Mouse (Mus musculus) kidney, adult 2 months (tissue): ENCODE data around the gene Cpped1. TPM values are rescaled to one million over a fixed set of nuclear protein-coding genes. Genes with fewer than 3 reads are reported as not detected.
A peak's percentile ranks its signal among the peaks of the same experiment; 100 is the strongest.

ENCODE experiments used
- DNase-seq: peaks from one replicate; pipeline ENCODE4 v3.0.0; 2021
- H3K27ac ChIP-seq: fragments of 200-500 bp; 2 replicates; pipeline ENCODE4 v1.5.1; 2012; ENCODE audit warnings: low read depth, low read length, control low read depth, inconsistent platforms; ENCODE audit not compliant: insufficient read depth
- H3K27me3 ChIP-seq: fragments of 200-500 bp; replicated peaks from 2 replicates; pipeline ENCODE4 v1.6.1; 2012; ENCODE audit warnings: mild to moderate bottlenecking, moderate library complexity, low read length, inconsistent platforms; ENCODE audit not compliant: control insufficient read depth, insufficient read depth
- H3K36me3 ChIP-seq: fragments of 200-500 bp; 2 replicates; pipeline ENCODE4 v1.6.1; 2012; ENCODE audit warnings: mild to moderate bottlenecking, moderate library complexity, low read length, inconsistent platforms; ENCODE audit not compliant: control insufficient read depth, insufficient read depth
- H3K4me1 ChIP-seq: fragments of 200-500 bp; 2 replicates; pipeline ENCODE4 v1.6.1; 2011; ENCODE audit warnings: low read length; ENCODE audit not compliant: control insufficient read depth, insufficient read depth
- H3K4me3 ChIP-seq: fragments of 200-500 bp; 2 replicates; pipeline ENCODE4 v1.5.1; 2011; ENCODE audit warnings: mild to moderate bottlenecking, low read depth, low read length, control low read depth; ENCODE audit not compliant: insufficient read depth
- CTCF ChIP-seq: fragments of 200-500 bp; conservative IDR thresholded peaks from 2 replicates; pipeline ENCODE4 v1.5.1; 2011; ENCODE audit warnings: low read depth, mild to moderate bottlenecking, control low read depth, low read length, moderate library complexity, mixed read lengths; ENCODE audit not compliant: insufficient read depth, insufficient read length
- POLR2A ChIP-seq: fragments of 200-500 bp; IDR thresholded peaks from one replicate; pipeline ENCODE4 v1.6.1; 2011; ENCODE audit warnings: low read depth, low read length, control low read depth
- WGBS: fragments of 180-500 bp; shearing (Covaris S2); methylation state at CpG from one replicate; pipeline ENCODE4 v1.1.7; 2018; 5-methylcytosine and 5-hydroxymethylcytosine counted together
- polyA plus RNA-seq: library from polyadenylated mRNA; depleted of rRNA; stranded (reverse); fragments of >200 nt; gene quantifications from 2 replicates; pipeline ENCODE4 v1.2.3, GENCODE M21; 2012; rRNA removed

The Cpped1 gene
- 36.0 and 39.9 TPM in 2 replicates for polyA plus RNA-seq

- TF ChIP-seq POLR2A: peak; percentile 74
- TF ChIP-seq CTCF: no peak
- Histone ChIP-seq H3K4me1 (peaks cover 8% of the 10 kb centered on the region; the same call in 1 of the 2 replicates), H3K27me3 (no peaks in the 10 kb centered on the region), H3K27ac (peak within 1 kb of the TSS; percentile 97), H3K4me3 (peak within 1 kb of the TSS; percentile 73), H3K36me3 (no peaks in the 10 kb centered on the region; the same call in 1 of the 2 replicates)
- under 1% methylated on average over 32 of the region's 32 CpGs for WGBS
- DNase-seq: peak; percentile 96
Measured at GRCm38 (mm10) chr16:11909035-11909591, at the start of gene Cpped1. Gene Cpped1 (minus strand): TSS chr16:11909445.

GRCm38 (mm10) chr16:11940477-11940876 lies 31.2 kb upstream of the Cpped1 start:
- no peaks in the 10 kb centered on the region for H3K27me3 ChIP-seq
- H3K36me3 ChIP-seq: no peaks in the 10 kb centered on the region
- H3K4me1 ChIP-seq: no peaks in the 10 kb centered on the region
- TF ChIP-seq CTCF (peak; percentile 48), POLR2A (no peak)
- H3K27ac ChIP-seq: no peak overlapping the region
- peak; percentile 65 for DNase-seq
- H3K4me3 ChIP-seq: no peak overlapping the region

GRCm38 (mm10) chr16:11910801-11911200 lies 1.6 kb upstream of the Cpped1 start:
- no peak for TF ChIP-seq POLR2A
- no peak for TF ChIP-seq CTCF
- DNase-seq: peak; percentile 76
- WGBS: 59% methylated on average over 3 of the region's 3 CpGs
- H3K27me3 ChIP-seq: no peaks in the 10 kb centered on the region
- H3K27ac ChIP-seq: 0 out of 2 replicates have a peak overlapping the region, but pooled peaks have one; percentile 51
- H3K4me3 ChIP-seq: no peak overlapping the region
- peaks cover 8% of the 10 kb centered on the region; the same call in 1 of the 2 replicates for H3K4me1 ChIP-seq
- no peaks in the 10 kb centered on the region for H3K36me3 ChIP-seq

- DNase-seq: no peak
- H3K4me1 ChIP-seq: peaks cover 8% of the 10 kb centered on the region; the same call in 1 of the 2 replicates
- H3K36me3 ChIP-seq: no peaks in the 10 kb centered on the region; the same call in 1 of the 2 replicates
- H3K4me3 ChIP-seq: no peak overlapping the region
- peak overlapping the region; percentile 85 for H3K27ac ChIP-seq
- H3K27me3 ChIP-seq: no peaks in the 10 kb centered on the region
- 79% methylated on average over 3 of the region's 3 CpGs for WGBS
- no peak for TF ChIP-seq POLR2A
- no peak for TF ChIP-seq CTCF
Measured at GRCm38 (mm10) chr16:11909817-11910216, 572 bp upstream of the Cpped1 start.

GRCm38 (mm10) chr16:11908461-11909014 lies 707 bp downstream of the Cpped1 start:
- H3K27ac ChIP-seq: peak overlapping the region; percentile 97
- H3K27me3 ChIP-seq: no peaks in the 10 kb centered on the region
- peaks cover 8% of the 10 kb centered on the region; the same call in 1 of the 2 replicates for H3K4me1 ChIP-seq
- DNase-seq: peak; percentile 56
- peak overlapping the region; percentile 73 for H3K4me3 ChIP-seq
- TF ChIP-seq CTCF: no peak
- TF ChIP-seq POLR2A: no peak
- H3K36me3 ChIP-seq: no peaks in the 10 kb centered on the region; the same call in 1 of the 2 replicates
- 14% methylated on average over 11 of the region's 11 CpGs for WGBS

GRCm38 (mm10) chr16:11907816-11908215 lies 1.4 kb downstream of the Cpped1 start:
- Histone ChIP-seq H3K36me3 (peaks cover 1% of the 10 kb centered on the region; the same call in 1 of the 2 replicates), H3K4me3 (peak overlapping the region; percentile 73; the same call in 1 of the 2 replicates), H3K27ac (peak overlapping the region; percentile 97), H3K27me3 (no peaks in the 10 kb centered on the region), H3K4me1 (peaks cover 8% of the 10 kb centered on the region; the same call in 1 of the 2 replicates)
- DNase-seq: peak; percentile 51
- TF ChIP-seq POLR2A (no peak), CTCF (no peak)
- 64% methylated on average over 4 of the region's 4 CpGs for WGBS

GRCm38 (mm10) chr16:11906906-11907305 lies 2.3 kb downstream of the Cpped1 start:
- Histone ChIP-seq H3K36me3 (peaks cover 1% of the 10 kb centered on the region; the same call in 1 of the 2 replicates), H3K4me1 (peaks cover 8% of the 10 kb centered on the region; the same call in 1 of the 2 replicates), H3K27ac (no peak overlapping the region), H3K27me3 (no peaks in the 10 kb centered on the region), H3K4me3 (no peak overlapping the region)
- DNase-seq: peak; percentile 28
- TF ChIP-seq POLR2A (no peak), CTCF (no peak)
- 80% methylated on average over 1 of the region's 1 CpGs for WGBS
